Mouse (Mus musculus) forebrain, embryonic 13.5 days (tissue): ENCODE data around the gene Apod. TPM values are rescaled to one million over a fixed set of nuclear protein-coding genes. Genes with fewer than 3 reads are reported as not detected.

Experiments
- ATAC-seq: fragments of 200-750 bp; cut with Nextera tagmentation; 2 replicates; pipeline ENCODE4 v1.8.0; 2017
- H3K27ac ChIP-seq: fragments of 300-500 bp; sonication (generic); 2 replicates; pipeline ENCODE4 v1.5.1; 2015; ENCODE audit warnings: inconsistent platforms, mild to moderate bottlenecking, moderate library complexity
- H3K27me3 ChIP-seq: fragments of 300-500 bp; sonication (generic); 2 replicates; pipeline ENCODE4 v1.6.1; 2015; ENCODE audit warnings: mild to moderate bottlenecking, inconsistent platforms
- H3K36me3 ChIP-seq: fragments of 300-500 bp; sonication (generic); 2 replicates; pipeline ENCODE4 v1.6.1; 2015; ENCODE audit warnings: mild to moderate bottlenecking, inconsistent platforms; ENCODE audit not compliant: poor library complexity, severe bottlenecking
- H3K4me1 ChIP-seq: fragments of 300-500 bp; sonication (generic); 2 replicates; pipeline ENCODE4 v1.6.1; 2015; ENCODE audit warnings: inconsistent platforms
- H3K4me2 ChIP-seq: fragments of 300-500 bp; sonication (generic); 2 replicates; pipeline ENCODE4 v1.6.1; 2015; ENCODE audit warnings: inconsistent platforms, mild to moderate bottlenecking, moderate library complexity
- H3K4me3 ChIP-seq: fragments of 300-500 bp; sonication (generic); 2 replicates; pipeline ENCODE4 v1.5.1; 2015; ENCODE audit warnings: mild to moderate bottlenecking, inconsistent platforms
- H3K9ac ChIP-seq: fragments of 300-500 bp; sonication (generic); 2 replicates; pipeline ENCODE4 v1.6.1; 2015; ENCODE audit warnings: mild to moderate bottlenecking, inconsistent platforms
- H3K9me3 ChIP-seq: fragments of 300-500 bp; sonication (generic); replicated peaks from 2 replicates; pipeline ENCODE4 v1.6.1; 2016; ENCODE audit warnings: inconsistent platforms
- WGBS: fragments of 180-500 bp; shearing (Covaris S2); methylation state at CpG from one replicate; pipeline ENCODE4 v1.1.7; 2015; 5-methylcytosine and 5-hydroxymethylcytosine counted together
- polyA plus RNA-seq: library from polyadenylated mRNA; unstranded; fragments of >200 nt; fragmentation: Nextera tagmentation; extraction: Ambion mirVana; gene quantifications from 2 replicates; pipeline ENCODE4 v1.2.1, GENCODE M21; 2015

Gene Apod
- polyA plus RNA-seq, 1 experiment from 2014 or later, result 32.5 TPM

DNA sequence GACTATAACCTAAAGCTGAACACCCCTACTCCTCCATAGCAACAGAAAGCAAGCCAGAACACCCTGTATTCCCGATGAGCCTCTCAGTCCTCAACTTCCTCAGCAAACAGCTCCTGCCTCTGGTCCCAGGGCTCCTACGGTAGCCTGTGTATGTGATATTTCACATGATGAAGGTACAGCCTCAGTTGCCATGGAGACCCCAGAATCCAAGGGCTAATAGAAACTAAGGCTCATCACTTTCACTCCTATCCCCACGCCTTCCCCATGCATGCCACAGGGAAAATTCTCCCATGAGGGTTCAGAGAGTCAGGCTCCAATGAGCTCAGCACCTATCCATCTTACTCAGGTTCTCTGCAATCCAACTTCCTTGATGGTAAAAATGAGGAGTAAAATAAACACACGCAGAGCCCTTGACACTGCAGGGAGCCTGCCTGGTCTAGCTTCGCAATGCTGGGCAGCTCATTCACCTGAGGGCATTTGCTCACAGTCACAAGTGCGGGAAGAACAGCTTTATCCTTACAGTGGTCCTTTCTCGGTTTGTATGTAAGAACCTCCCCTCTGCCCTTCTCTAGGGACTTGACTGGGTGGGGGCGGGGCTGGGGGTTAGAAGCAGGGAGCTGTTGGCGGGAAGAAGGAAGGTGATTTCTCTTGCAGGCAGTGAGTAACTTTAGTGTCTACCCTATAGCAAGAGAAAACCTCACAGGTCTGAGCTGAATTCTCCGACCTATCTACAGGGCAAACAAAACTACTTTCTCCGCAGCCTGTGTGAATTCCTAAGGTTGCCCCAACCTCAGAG lies 15.2 kb downstream of the Apod start:
- Histone ChIP-seq H3K27me3 (no peaks in the 10 kb centered on the region), H3K4me2 (no peak overlapping the region), H3K27ac (no peak overlapping the region), H3K9ac (no peak overlapping the region), H3K36me3 (no peaks in the 10 kb centered on the region), H3K4me1 (peaks cover 24% of the 10 kb centered on the region), H3K4me3 (no peak overlapping the region), H3K9me3 (no peaks in the 10 kb centered on the region)
- no peak for ATAC-seq
- WGBS, result 51% methylated on average over 11 of the region's 11 CpGs

DNA sequence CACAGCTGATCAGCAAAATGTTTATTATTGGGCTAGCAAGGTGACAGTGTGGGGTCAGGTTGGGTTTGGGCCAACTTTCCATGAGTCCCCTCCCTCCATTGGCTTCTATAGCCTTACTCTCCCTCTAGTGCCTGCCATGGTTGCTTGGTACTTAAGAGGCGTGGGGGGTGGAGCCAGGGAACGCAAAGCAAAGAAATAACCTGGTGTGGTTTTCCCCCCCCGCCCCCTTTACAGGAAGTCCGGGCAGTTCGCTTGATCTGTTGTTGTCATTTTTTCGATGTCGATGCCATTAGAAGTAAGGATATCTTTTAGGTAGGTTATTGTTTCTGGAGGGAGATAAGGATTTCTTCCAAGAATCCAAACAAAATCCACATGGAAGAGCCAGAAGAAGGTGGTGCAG lies 17.5 kb downstream of the Apod start:
- Histone ChIP-seq H3K4me2 (no peak overlapping the region), H3K9ac (no peak overlapping the region), H3K4me3 (no peak overlapping the region), H3K36me3 (no peaks in the 10 kb centered on the region), H3K4me1 (peaks cover 24% of the 10 kb centered on the region), H3K27me3 (no peaks in the 10 kb centered on the region), H3K9me3 (no peaks in the 10 kb centered on the region), H3K27ac (no peak overlapping the region)
- ATAC-seq, result no peak
- WGBS, result 92% methylated on average over 7 of the region's 7 CpGs

DNA sequence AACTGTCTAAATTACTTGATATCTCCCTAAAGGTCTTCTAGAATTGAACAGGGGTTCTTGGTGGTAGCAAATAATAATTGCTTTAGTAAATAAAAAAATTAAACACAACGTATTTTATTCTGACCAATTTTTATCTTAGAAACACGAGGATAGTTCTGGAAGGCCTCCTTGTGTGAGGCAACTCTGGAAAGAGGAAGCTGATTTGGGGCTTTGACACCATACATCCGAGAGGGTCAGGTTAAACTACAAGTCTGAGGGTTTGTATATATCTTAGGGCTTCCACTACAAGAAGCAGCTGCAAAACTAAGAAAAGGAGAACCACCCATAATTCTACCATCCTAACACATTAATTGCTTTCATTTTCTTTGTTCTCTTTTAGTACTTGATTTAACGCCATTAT lies 20.8 kb downstream of the Apod start:
- no peak overlapping the region for H3K4me2 ChIP-seq
- no peak overlapping the region for H3K27ac ChIP-seq
- no peak overlapping the region for H3K9ac ChIP-seq
- WGBS, result 80% methylated on average over 4 of the region's 4 CpGs
- H3K27me3 ChIP-seq, result no peaks in the 10 kb centered on the region
- no peaks in the 10 kb centered on the region for H3K36me3 ChIP-seq
- no peak for ATAC-seq
- H3K4me3 ChIP-seq, result no peak overlapping the region
- H3K4me1 ChIP-seq, result no peaks in the 10 kb centered on the region
- no peaks in the 10 kb centered on the region for H3K9me3 ChIP-seq

DNA sequence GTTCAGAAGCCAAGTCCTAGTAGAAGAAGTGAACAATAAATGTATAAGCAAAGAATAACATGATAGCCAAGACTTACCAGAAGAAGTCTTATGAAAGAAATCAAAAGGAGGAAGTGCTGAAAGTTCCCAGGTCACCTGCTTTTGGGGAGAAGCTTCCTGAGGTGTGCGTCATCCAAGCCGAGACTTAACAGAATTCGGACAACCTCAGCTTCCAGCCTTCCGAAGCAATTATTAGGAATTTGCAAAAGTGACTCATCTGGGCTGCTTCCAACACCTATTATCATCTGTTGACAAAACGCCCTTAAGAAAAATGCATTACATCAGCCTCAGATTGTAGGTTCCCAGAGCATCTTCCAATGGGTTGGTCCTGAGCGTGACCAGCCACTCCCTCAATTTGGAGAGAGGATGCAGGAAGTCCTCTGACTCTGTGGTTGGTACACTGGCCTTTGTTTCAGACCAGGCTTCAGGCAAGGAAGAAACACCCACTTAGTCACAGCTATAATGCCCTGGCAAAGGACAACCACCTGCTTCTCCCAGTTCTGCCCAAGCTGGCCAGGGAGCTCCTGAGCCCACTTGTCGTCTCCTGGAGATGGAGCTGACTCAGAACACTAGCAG lies 23.8 kb downstream of the Apod start:
- no peak for ATAC-seq

DNA sequence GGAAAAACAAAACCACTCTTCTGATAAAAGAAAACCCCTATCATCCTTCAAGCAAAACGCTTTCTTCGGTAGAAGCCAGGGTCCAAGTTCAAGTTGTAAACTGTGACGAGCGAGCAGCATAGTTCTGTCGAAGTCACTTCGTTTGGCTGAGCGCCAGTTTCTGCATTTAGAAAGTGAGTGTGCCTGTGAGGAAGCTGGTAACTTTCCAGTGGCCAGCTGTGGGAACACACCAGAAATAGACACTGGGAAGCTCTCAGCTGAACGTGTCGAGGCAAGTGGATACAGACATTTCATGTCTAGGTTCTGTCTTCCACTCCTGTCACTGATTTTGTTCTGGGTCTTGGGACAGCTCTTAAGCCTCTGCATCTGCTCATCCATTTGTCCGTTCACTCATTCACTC lies 24.3 kb downstream of the Apod start:
- no peak overlapping the region for H3K9ac ChIP-seq
- 79% methylated on average over 10 of the region's 10 CpGs for WGBS
- H3K9me3 ChIP-seq, result no peaks in the 10 kb centered on the region

More for the DNA sequence above, 23.8 kb downstream of the Apod start:
- Histone ChIP-seq H3K4me1 (no peaks in the 10 kb centered on the region), H3K27ac (no peak overlapping the region), H3K36me3 (no peaks in the 10 kb centered on the region), H3K9me3 (no peaks in the 10 kb centered on the region), H3K9ac (no peak overlapping the region), H3K4me2 (no peak overlapping the region), H3K4me3 (no peak overlapping the region), H3K27me3 (no peaks in the 10 kb centered on the region)
- 87% methylated on average over 7 of the region's 7 CpGs for whole genome bisulfite sequencing

DNA sequence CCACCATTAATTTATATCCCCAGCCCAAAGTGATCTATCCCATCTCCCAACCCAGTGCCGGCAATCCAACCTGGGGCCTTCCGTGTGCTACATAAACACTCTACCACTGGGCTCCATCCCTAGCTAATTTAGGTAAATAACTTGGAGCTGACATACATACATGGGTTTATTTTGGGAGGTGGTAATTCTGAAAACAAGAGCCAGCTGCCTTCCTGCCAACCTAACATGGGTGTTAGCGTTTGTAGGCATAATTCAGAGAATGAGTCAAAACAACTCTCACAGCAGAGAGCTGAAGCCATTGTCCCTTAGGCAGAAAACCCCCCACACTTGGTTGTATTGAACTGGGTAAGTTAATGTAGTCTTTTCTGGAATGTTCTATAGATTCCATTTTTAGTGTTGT lies 26.9 kb downstream of the Apod start:
- H3K9me3 ChIP-seq, result no peaks in the 10 kb centered on the region
- H3K4me3 ChIP-seq, result no peak overlapping the region
- no peaks in the 10 kb centered on the region for H3K27me3 ChIP-seq
- H3K9ac ChIP-seq, result no peak overlapping the region
- no peak overlapping the region for H3K27ac ChIP-seq
- H3K4me1 ChIP-seq, result no peaks in the 10 kb centered on the region
- no peak for ATAC-seq
- H3K36me3 ChIP-seq, result no peaks in the 10 kb centered on the region
- WGBS, result 88% methylated on average over 3 of the region's 3 CpGs
- no peak overlapping the region for H3K4me2 ChIP-seq

More for the DNA sequence above, 24.3 kb downstream of the Apod start:
- ATAC-seq, result no peak
- Histone ChIP-seq H3K27me3 (no peaks in the 10 kb centered on the region), H3K4me3 (no peak overlapping the region), H3K4me1 (no peaks in the 10 kb centered on the region), H3K36me3 (no peaks in the 10 kb centered on the region), H3K27ac (no peak overlapping the region), H3K4me2 (no peak overlapping the region)

DNA sequence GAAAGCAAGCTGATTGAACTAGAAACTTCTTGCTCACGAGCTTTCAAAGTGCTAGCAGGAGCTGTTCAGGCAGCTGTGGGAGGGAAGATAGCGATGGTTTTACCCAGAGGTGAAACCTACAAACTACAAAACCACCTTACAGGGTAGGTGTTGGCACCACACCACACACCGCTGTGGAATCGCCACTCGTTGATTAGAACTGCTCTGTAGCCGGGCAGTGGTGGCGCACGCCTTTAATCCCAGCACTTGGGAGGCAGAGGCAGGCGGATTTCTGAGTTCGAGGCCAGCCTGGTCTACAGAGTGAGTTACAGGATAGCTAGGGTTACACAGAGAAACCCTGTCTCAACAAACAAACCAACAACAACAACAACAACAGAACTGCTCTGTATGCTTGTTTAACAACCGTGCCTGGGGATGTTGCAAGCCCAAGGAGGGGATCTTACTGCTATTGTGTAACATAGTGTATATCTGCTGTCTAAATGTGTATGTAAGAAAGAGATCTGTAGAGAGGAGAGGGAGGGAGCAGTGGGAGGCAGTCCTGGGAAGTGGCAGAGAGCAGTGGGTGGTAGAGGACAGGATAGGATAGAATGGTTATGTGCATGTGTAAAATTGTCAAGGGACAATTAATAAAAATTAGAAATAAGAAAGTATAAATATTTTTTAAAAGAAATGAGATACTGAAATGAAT lies 27.7 kb downstream of the Apod start:
- no peak for ATAC-seq
- 93% methylated on average over 11 of the region's 11 CpGs for WGBS

DNA sequence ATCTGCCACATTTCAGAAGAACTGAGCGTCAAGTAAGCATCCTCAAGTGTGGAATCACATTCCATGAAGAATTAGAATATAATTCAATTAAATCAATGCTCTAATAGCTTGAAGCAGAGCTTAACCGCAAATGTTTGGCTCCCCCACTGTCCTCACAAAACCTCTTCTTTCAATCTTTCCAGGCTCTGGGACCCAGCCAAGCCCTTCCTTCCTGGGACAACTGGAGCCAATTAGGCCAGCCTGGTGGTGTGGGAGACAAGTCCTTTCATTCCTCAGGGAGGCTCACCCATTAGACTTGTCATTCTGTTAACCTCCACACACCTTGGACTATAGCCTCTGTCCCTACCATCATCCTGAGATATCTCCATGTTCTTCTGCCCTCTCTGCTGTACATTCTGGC lies 32.6 kb downstream of the Apod start:
- Histone ChIP-seq H3K4me3 (no peak overlapping the region), H3K4me2 (no peak overlapping the region), H3K27me3 (no peaks in the 10 kb centered on the region), H3K9me3 (no peaks in the 10 kb centered on the region), H3K27ac (no peak overlapping the region), H3K36me3 (no peaks in the 10 kb centered on the region), H3K9ac (no peak overlapping the region), H3K4me1 (no peaks in the 10 kb centered on the region)
- no peak for ATAC-seq
- WGBS, result 74% methylated on average over 2 of the region's 2 CpGs

More for the DNA sequence above, 27.7 kb downstream of the Apod start:
- no peak overlapping the region for H3K4me3 ChIP-seq
- no peaks in the 10 kb centered on the region for H3K9me3 ChIP-seq
- no peak overlapping the region for H3K27ac ChIP-seq
- no peak overlapping the region for H3K9ac ChIP-seq
- H3K4me1 ChIP-seq, result no peaks in the 10 kb centered on the region
- no peaks in the 10 kb centered on the region for H3K36me3 ChIP-seq
- no peak overlapping the region for H3K4me2 ChIP-seq
- no peaks in the 10 kb centered on the region for H3K27me3 ChIP-seq

DNA sequence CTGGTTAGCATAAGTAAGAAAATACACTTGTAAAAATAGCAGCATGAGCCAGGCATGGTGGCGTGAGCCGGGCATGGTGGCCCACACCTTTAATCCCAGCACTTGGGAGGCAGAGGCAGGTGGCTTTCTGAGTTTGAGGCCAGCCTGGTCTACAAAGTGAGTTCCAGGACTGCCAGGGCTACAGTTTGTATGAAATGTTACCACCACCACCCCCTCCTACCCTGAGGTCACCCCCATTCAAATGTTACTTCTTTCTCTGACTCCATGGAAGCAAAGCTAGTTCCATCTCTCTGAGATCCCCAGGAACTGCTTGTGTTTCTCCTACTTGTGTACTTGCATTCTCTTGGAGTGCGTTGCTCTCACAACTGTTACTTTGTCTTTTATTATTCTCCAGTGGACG lies 34.4 kb downstream of the Apod start:
- no peak for ATAC-seq
- H3K9me3 ChIP-seq, result no peaks in the 10 kb centered on the region
- H3K36me3 ChIP-seq, result no peaks in the 10 kb centered on the region
- WGBS, result 91% methylated on average over 4 of the region's 4 CpGs
- H3K4me1 ChIP-seq, result 0 out of 2 replicates have a peak, but pooled peaks cover 4% of the 10 kb centered on the region
- no peak overlapping the region for H3K27ac ChIP-seq
- no peaks in the 10 kb centered on the region for H3K27me3 ChIP-seq
- no peak overlapping the region for H3K4me2 ChIP-seq
- H3K4me3 ChIP-seq, result no peak overlapping the region
- H3K9ac ChIP-seq, result no peak overlapping the region

DNA sequence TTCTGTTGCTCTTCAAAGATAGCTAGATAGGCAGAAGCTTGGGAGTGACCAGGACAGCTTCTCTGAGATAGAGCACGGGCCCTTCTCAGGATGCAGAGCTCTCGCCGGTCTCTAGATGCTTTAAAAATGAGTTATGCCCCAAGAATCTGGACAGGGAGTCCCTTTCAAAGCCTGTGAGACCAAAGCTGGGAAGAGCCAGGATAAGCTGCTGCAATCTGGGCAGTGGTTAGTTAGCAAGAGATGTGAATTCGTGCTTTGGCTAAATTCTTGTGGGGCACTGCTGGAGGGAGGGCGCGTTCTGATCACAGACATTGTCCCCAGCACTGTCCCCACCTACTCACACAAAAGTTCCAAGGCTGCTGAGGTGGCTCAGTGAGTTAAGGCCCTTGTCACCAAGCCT lies 36.0 kb downstream of the Apod start:
- H3K27ac ChIP-seq, result no peak overlapping the region
- H3K27me3 ChIP-seq, result no peaks in the 10 kb centered on the region
- peaks cover 9% of the 10 kb centered on the region for H3K4me1 ChIP-seq
- H3K4me2 ChIP-seq, result no peak overlapping the region
- no peaks in the 10 kb centered on the region for H3K36me3 ChIP-seq
- H3K9ac ChIP-seq, result no peak overlapping the region
- WGBS, result 75% methylated on average over 6 of the region's 6 CpGs
- ATAC-seq, result no peak
- no peaks in the 10 kb centered on the region for H3K9me3 ChIP-seq
- no peak overlapping the region for H3K4me3 ChIP-seq

DNA sequence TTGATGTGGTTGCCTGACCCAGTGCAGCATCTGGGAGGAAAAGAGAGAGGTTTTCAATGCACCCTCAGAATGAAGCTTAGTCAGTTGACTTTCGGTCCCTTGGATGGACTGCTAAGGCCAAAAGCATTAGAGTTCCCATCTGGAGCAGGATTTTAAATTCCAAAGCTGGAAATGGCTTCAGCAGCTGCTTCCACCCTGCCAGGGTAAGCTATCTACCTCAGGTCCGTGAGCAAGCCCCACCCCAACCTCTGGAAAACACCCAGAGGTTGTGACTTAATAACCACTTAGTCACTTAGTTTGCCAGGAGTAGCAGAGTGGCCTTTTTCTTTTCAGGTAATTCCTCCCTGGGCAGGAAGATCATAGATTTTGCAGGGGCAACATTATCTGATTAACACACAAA lies 36.5 kb downstream of the Apod start:
- Histone ChIP-seq H3K4me2 (no peak overlapping the region), H3K36me3 (no peaks in the 10 kb centered on the region), H3K9me3 (no peaks in the 10 kb centered on the region), H3K9ac (no peak overlapping the region), H3K4me3 (no peak overlapping the region), H3K27ac (no peak overlapping the region), H3K27me3 (no peaks in the 10 kb centered on the region), H3K4me1 (peaks cover 14% of the 10 kb centered on the region)
- 64% methylated on average over 2 of the region's 2 CpGs for WGBS
- ATAC-seq, result no peak

DNA sequence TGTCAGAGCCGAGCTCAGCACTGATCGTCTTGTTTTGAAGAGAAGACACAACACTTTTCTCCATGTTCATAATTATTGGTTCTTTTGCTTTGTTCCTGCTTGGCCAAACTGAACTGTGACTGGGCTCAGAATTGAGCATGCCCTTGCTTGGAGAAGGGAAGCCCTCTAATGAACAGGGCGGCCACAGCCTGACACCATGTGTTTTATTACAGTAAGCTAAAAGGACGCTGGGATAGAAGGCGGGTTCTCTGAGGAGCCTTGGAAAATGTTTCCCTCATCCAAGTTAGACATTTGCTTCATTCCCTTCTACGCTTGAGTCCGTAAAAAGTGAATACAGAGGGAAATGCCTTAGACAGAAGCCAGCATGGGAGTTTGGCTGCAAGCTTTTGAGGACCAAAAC lies 37.6 kb downstream of the Apod start:
- Histone ChIP-seq H3K4me1 (peaks cover 24% of the 10 kb centered on the region), H3K9me3 (no peaks in the 10 kb centered on the region), H3K36me3 (no peaks in the 10 kb centered on the region), H3K4me3 (no peak overlapping the region), H3K9ac (no peak overlapping the region), H3K4me2 (no peak overlapping the region), H3K27ac (no peak overlapping the region), H3K27me3 (no peaks in the 10 kb centered on the region)
- no peak for ATAC-seq
- WGBS, result 87% methylated on average over 7 of the region's 7 CpGs
